10 mouse cellular contexts compared by ENCODE assay signal in the genomic region with DNA sequence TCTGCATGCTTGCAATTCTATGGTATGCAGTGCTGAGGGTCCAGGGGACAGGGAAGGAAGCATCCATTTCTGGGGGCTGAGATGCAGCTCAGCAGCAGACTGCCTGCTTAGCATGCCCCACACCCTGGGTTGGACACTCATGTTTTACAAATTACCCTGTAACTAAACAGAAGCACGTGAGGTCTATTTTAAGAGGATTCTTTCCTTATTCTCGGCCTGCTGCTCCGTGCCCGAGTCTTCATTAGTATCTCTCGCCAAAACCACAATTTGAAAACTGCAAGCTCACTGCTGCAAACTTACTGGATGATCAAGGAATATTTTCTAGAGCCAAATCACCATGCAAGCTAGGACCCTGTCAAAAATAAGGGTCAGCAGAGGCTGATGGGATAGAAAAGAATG. TPM values are rescaled to one million over a fixed set of nuclear protein-coding genes. Genes with fewer than 3 reads are reported as not detected.
DNase-seq lines count a peak whose midpoint lies in the region; ATAC-seq and TF ChIP-seq lines count a peak whose summit lies in the region.
"Had no signal": no experiment of that assay in that cellular context is flagged by ENCODE, and none has a peak within 500 bp of the region (broad histone marks: within the 10 kb centered on the region; RNA-seq: fewer than 3 reads in every experiment).

No protein-coding gene starts in this region.

- intact Hi-C loops in heart, adult 2 months (cut with DNase I): loop anchor here (2.0 kb wide), 1 partner anchor 26 kb away; no protein-coding TSS in a partner anchor

- H3K36me3 ChIP-seq in heart, adult 2 months (ENCODE audit: control insufficient read depth, insufficient read depth, low read length): peaks cover 5% of the 10 kb centered on the region; the same call in 1 of the 2 replicates
- no peaks in the 10 kb centered on the region for H3K36me3 ChIP-seq in heart, embryonic 10.5 days
- H3K36me3 ChIP-seq in thymus, adult 2 months (ENCODE audit: control insufficient read depth, insufficient read depth, low read length): no peaks in the 10 kb centered on the region
- H3K36me3 ChIP-seq in liver, embryonic 11.5 days (ENCODE audit: control insufficient read depth, insufficient read depth, low read length): no peaks in the 10 kb centered on the region
- H3K36me3 ChIP-seq in neural tube, embryonic 15.5 days: no peaks in the 10 kb centered on the region

- TF ChIP-seq EP300 in heart, adult 2 months (IDR thresholded peaks at IDR 0.05; ENCODE audit: insufficient read depth, low read depth, low read length): no peak

- no peaks in the 10 kb centered on the region for H3K9me3 ChIP-seq in heart, embryonic 10.5 days
- H3K9me3 ChIP-seq in liver, embryonic 11.5 days (ENCODE audit: control insufficient read depth, low read length): no peaks in the 10 kb centered on the region
- no peaks in the 10 kb centered on the region for H3K9me3 ChIP-seq in neural tube, embryonic 15.5 days (replicated peaks)

- H3K4me3 ChIP-seq in heart, adult 2 months: no peak overlapping the region
- H3K4me3 ChIP-seq in heart, embryonic 10.5 days: no peak overlapping the region
- no peak overlapping the region for H3K4me3 ChIP-seq in thymus, adult 2 months (ENCODE audit: control insufficient read depth, insufficient read depth, low read length)
- no peak overlapping the region for H3K4me3 ChIP-seq in liver, embryonic 11.5 days (ENCODE audit: low read depth, low read length)
- no peak overlapping the region for H3K4me3 ChIP-seq in neural tube, embryonic 15.5 days (replicated peaks)

- WGBS in heart, adult 2 months: 18% methylated on average over 5 of the region's 5 CpGs
- WGBS in heart, embryonic 10.5 days: 73% methylated on average over 5 of the region's 5 CpGs
- WGBS in thymus, adult 2 months: 34% methylated on average over 5 of the region's 5 CpGs
- 45% methylated on average over 5 of the region's 5 CpGs for WGBS in liver, embryonic 11.5 days
- 52% methylated on average over 5 of the region's 5 CpGs for WGBS in neural tube, embryonic 15.5 days

- TF ChIP-seq CTCF in heart, adult 2 months (IDR thresholded peaks at IDR 0.05): no peak
- no peak for TF ChIP-seq CTCF in thymus, adult 2 months (IDR thresholded peaks at IDR 0.05; ENCODE audit: borderline replicate concordance, control insufficient read depth, extremely low read depth, insufficient read depth, low read length, poor library complexity)

- peak overlapping the region; percentile 37; the same call in 1 of the 2 replicates for H3K4me2 ChIP-seq in liver, embryonic 11.5 days
- no peak overlapping the region for H3K4me2 ChIP-seq in neural tube, embryonic 15.5 days
- H3K4me2 ChIP-seq: lung, embryonic 14.5 days had no signal

- peak overlapping the region; percentile 42 for H3K9ac ChIP-seq in heart, adult 2 months (ENCODE audit: low read depth, low read length)
- 0 out of 2 replicates have a peak overlapping the region, but pooled peaks have one; percentile 14 for H3K9ac ChIP-seq in liver, embryonic 11.5 days (ENCODE audit: low read depth, low read length)
- H3K9ac ChIP-seq in neural tube, embryonic 15.5 days (replicated peaks): no peak overlapping the region
- H3K9ac ChIP-seq: lung, embryonic 14.5 days had no signal

- ATAC-seq in liver, embryonic 11.5 days (replicated peaks; ENCODE audit: low FRiP score): no peak
- ATAC-seq in neural tube, embryonic 15.5 days (ENCODE audit: low FRiP score): no peak

- peaks cover 19% of the 10 kb centered on the region for H3K4me1 ChIP-seq in heart, adult 2 months (ENCODE audit: control insufficient read depth, insufficient read depth, low read length)
- peaks cover 3% of the 10 kb centered on the region for H3K4me1 ChIP-seq in heart, embryonic 10.5 days
- peaks cover 20% of the 10 kb centered on the region for H3K4me1 ChIP-seq in thymus, adult 2 months (replicated peaks; ENCODE audit: control insufficient read depth, insufficient read depth, low read length)
- peaks cover 31% of the 10 kb centered on the region for H3K4me1 ChIP-seq in liver, embryonic 11.5 days (replicated peaks; ENCODE audit: control insufficient read depth, insufficient read depth, low read length)
- H3K4me1 ChIP-seq in neural tube, embryonic 15.5 days: peaks cover 14% of the 10 kb centered on the region

- TF ChIP-seq POLR2A in heart, adult 2 months (IDR thresholded peaks at IDR 0.05; ENCODE audit: insufficient read depth, low read depth, low read length): no peak
- TF ChIP-seq POLR2A in thymus, adult 2 months (IDR thresholded peaks at IDR 0.05; ENCODE audit: control insufficient read depth, extremely low read depth, insufficient read depth, low read length, poor library complexity): no peak

- no peaks in the 10 kb centered on the region for H3K27me3 ChIP-seq in heart, adult 2 months (ENCODE audit: control insufficient read depth, insufficient read depth, low read length)
- no peaks in the 10 kb centered on the region for H3K27me3 ChIP-seq in heart, embryonic 10.5 days (ENCODE audit: insufficient read depth, poor library complexity, severe bottlenecking)
- no peaks in the 10 kb centered on the region for H3K27me3 ChIP-seq in thymus, adult 2 months (ENCODE audit: control insufficient read depth, insufficient read depth, low read length)
- H3K27me3 ChIP-seq in liver, embryonic 11.5 days (replicated peaks; ENCODE audit: control insufficient read depth, insufficient read depth, low read length): no peaks in the 10 kb centered on the region
- H3K27me3 ChIP-seq in neural tube, embryonic 15.5 days (replicated peaks): no peaks in the 10 kb centered on the region

- DNase-seq in heart, adult 2 months: no peak
- no peak for DNase-seq in heart, embryonic 10.5 days (ENCODE audit: low spot score)
- no peak for DNase-seq in thymus, adult 2 months
- no peak for DNase-seq in thymus, postnatal 25 days
- no peak for DNase-seq in liver, embryonic 11.5 days (ENCODE audit: low spot score)
- DNase-seq in B cell, adult 2 months: no peak
- no peak for DNase-seq in heart, postnatal 4 days
- DNase-seq: cerebellum, adult 11 months; lung, embryonic 14.5 days had no signal

- H3K27ac ChIP-seq in heart, adult 2 months: peak overlapping the region; percentile 89
- H3K27ac ChIP-seq in heart, embryonic 10.5 days: no peak overlapping the region
- H3K27ac ChIP-seq in thymus, adult 2 months (ENCODE audit: control insufficient read depth, insufficient read depth, low read length): peak overlapping the region; percentile 26
- peak overlapping the region; percentile 20 for H3K27ac ChIP-seq in liver, embryonic 11.5 days (ENCODE audit: low read depth, low read length)
- H3K27ac ChIP-seq in neural tube, embryonic 15.5 days (replicated peaks): 0 out of 2 replicates have a peak overlapping the region, but pooled peaks have one; percentile 29

- peaks cover 3% of the 10 kb centered on the region; the same call in 1 of the 2 replicates for H3K79me2 ChIP-seq in heart, adult 2 months (replicated peaks; ENCODE audit: control insufficient read depth, insufficient read depth, low read length)

RNA-seq across cellular contexts. Expression of a gene that starts 48.1 kb away (rescaled TPM):
- 10 to 100 TPM; 66.4 to 68.1 TPM for total RNA-seq in heart, adult 2 months (2021)
- polyA plus RNA-seq in heart, adult 2 months (2012; rRNA removed): 22.7 and 39.4 TPM in 2 replicates
- polyA plus RNA-seq in heart, embryonic 10.5 days (2016; fragmentation: Nextera tagmentation; extraction: Ambion mirVana): 6.6 and 11.6 TPM in 2 replicates
- 11.3 and 12.2 TPM in 2 replicates for polyA plus RNA-seq in thymus, adult 2 months (2012; rRNA removed)
- polyA plus RNA-seq in liver, embryonic 11.5 days (2014; fragmentation: Nextera tagmentation; extraction: Ambion mirVana): 19.2 and 19.4 TPM in 2 replicates
- polyA plus RNA-seq in neural tube, embryonic 15.5 days (2015; fragmentation: Nextera tagmentation; extraction: Ambion mirVana): 42.0 and 45.0 TPM in 2 replicates
- 10 to 100 TPM; 68.1 to 75.2 TPM for total RNA-seq in heart, postnatal 4 days (2021)

RNA-seq across cellular contexts. Expression of a gene that starts 56.9 kb away (rescaled TPM):
- 10 to 100 TPM; 78.3 to 92.2 TPM for total RNA-seq in heart, adult 2 months (2021)
- polyA plus RNA-seq in heart, adult 2 months (2012; rRNA removed): 22.6 and 42.4 TPM in 2 replicates
- 191 and 223 TPM in 2 replicates for polyA plus RNA-seq in heart, embryonic 10.5 days (2016; fragmentation: Nextera tagmentation; extraction: Ambion mirVana)
- polyA plus RNA-seq in thymus, adult 2 months (2012; rRNA removed): 15.8 and 17.0 TPM in 2 replicates
- polyA plus RNA-seq in liver, embryonic 11.5 days (2014; fragmentation: Nextera tagmentation; extraction: Ambion mirVana): 222 and 237 TPM in 2 replicates
- 151 and 162 TPM in 2 replicates for polyA plus RNA-seq in neural tube, embryonic 15.5 days (2015; fragmentation: Nextera tagmentation; extraction: Ambion mirVana)
- total RNA-seq in heart, postnatal 4 days (2021): 10 to 100 TPM; 83.0 to 83.3 TPM
